Mouse (Mus musculus) megakaryocyte, embryonic 14.5 days (primary cell): ENCODE measurements at regions not wholly inside any gene's neighbourhood (a gene's known extent, or its start where the extent isn't known, plus 50 kb on each side); places are given as distances from the start of the nearest gene placed in this dataset.

Experiments used
- FLI1 ChIP-seq: IDR thresholded peaks from 2 replicates; pipeline ENCODE4 v1.6.1; 2012; ENCODE audit warnings: low read length, inconsistent platforms, mixed read lengths
- GATA1 ChIP-seq: IDR thresholded peaks from 3 replicates; pipeline ENCODE4 v1.6.1; 2012; ENCODE audit warnings: mixed read lengths, low read length, inconsistent platforms, borderline replicate concordance

GRCm38 (mm10) chr10:42094274-42095000, 76.2 kb upstream of the Armc2 start:
- TF ChIP-seq FLI1 = no peak
- no peak for TF ChIP-seq GATA1
